Mouse (Mus musculus): Measurements from ENCODE around the gene Syne2. TPM values are rescaled to one million over a fixed set of nuclear protein-coding genes. Genes with fewer than 3 reads are reported as not detected.

Syne2 gene
- polyA plus RNA-seq, 1 experiment: 82.0 TPM

- Histone ChIP-seq H3K4me3 (replicated peaks; ENCODE audit: extremely low read depth, low read depth, low read length) (no peak overlapping the region), H3K4me1 (ENCODE audit: control insufficient read depth, insufficient read depth, low read length) (no peaks in the 10 kb centered on the region)
- TF ChIP-seq CTCF (IDR thresholded peaks at IDR 0.05; ENCODE audit: insufficient read depth, low read length) (no peak), POLR2A (IDR thresholded peaks at IDR 0.05; ENCODE audit: borderline replicate concordance, extremely low read depth, low read depth, low read length) (no peak)
- peak; percentile 56 for DNase-seq
- WGBS: 69% methylated on average over 6 of the region's 6 CpGs
Observed at GRCm38 (mm10) chr12:76046561-76046960, 228.6 kb downstream of the Syne2 start.

DNA sequence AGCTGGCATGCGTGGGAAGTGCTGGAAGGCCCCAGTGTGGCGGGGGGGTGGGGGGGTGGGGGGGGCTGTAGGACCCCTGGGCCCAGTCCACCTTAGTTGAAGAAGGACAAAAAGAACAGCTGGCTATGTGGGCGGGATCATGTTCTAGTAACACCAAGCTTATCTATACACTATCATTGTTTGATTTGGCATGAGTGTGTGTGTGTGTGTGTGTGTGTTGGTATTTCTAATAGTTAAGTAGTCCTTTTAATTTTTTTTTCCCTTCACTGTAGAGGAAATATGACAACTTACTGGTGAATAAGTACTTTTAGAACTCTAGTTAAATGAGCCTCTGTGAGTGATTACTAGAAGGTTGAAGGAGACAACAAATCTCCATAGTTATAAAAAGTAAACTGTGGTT lies 230.0 kb downstream of the Syne2 start:
- no peak overlapping the region for H3K4me3 ChIP-seq (replicated peaks; ENCODE audit: extremely low read depth, low read depth, low read length)
- WGBS: 71% methylated on average over 3 of the region's 3 CpGs
- no peak for TF ChIP-seq POLR2A (IDR thresholded peaks at IDR 0.05; ENCODE audit: borderline replicate concordance, extremely low read depth, low read depth, low read length)

GRCm38 (mm10) chr12:76048672-76049071 lies 230.7 kb downstream of the Syne2 start:
- no peak for DNase-seq
- H3K4me1 ChIP-seq (ENCODE audit: control insufficient read depth, insufficient read depth, low read length): no peaks in the 10 kb centered on the region
- H3K4me3 ChIP-seq (replicated peaks; ENCODE audit: extremely low read depth, low read depth, low read length): no peak overlapping the region
- WGBS: 87% methylated on average over 8 of the region's 8 CpGs
- no peak for TF ChIP-seq POLR2A (IDR thresholded peaks at IDR 0.05; ENCODE audit: borderline replicate concordance, extremely low read depth, low read depth, low read length)
- TF ChIP-seq CTCF (IDR thresholded peaks at IDR 0.05; ENCODE audit: insufficient read depth, low read length): no peak

More for the DNA sequence above, 230.0 kb downstream of the Syne2 start:
- DNase-seq: no peak
- no peaks in the 10 kb centered on the region for H3K4me1 ChIP-seq (ENCODE audit: control insufficient read depth, insufficient read depth, low read length)

DNA sequence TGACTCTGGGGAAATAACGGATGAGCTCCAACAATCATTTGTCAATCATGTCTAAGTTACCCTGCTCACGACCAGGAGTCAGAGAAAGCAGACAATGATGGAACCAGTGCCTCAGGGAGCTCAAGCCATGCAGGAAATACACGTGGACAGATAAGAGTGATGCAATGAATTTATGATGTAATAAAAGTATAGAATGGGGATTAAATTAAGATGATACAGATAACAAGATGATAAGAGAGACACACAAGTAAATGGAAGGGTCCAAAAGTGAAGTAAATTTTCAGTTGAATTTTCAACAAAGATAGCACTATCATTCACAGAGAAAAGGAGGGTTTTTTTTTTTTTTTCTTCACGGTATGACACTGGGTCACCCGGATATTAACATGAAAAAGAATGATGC lies 231.4 kb downstream of the Syne2 start:
- WGBS: 62% methylated on average over 5 of the region's 5 CpGs
- DNase-seq: no peak
- TF ChIP-seq CTCF (IDR thresholded peaks at IDR 0.05; ENCODE audit: insufficient read depth, low read length) (no peak), POLR2A (IDR thresholded peaks at IDR 0.05; ENCODE audit: borderline replicate concordance, extremely low read depth, low read depth, low read length) (no peak)
- Histone ChIP-seq H3K4me1 (ENCODE audit: control insufficient read depth, insufficient read depth, low read length) (no peaks in the 10 kb centered on the region), H3K4me3 (replicated peaks; ENCODE audit: extremely low read depth, low read depth, low read length) (no peak overlapping the region)

DNA sequence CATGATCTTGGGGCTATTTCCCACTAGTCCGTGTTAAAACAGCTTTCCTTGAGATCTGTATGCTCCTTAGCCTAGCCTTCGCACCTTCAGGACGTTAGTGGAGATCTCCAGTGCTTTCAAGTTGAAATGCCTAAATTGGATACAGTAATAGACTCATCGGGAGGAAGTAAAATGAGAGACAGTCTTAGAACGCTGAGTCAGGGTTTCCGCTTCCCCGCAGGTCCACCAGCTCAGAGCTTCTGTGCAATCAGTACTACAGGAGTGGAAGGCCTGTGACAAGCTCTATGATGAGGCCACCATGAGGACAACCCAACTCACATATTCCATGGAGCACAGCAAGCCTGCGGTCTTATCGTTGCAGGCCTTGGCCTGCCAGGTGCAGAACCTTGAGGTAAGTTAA lies 233.9 kb downstream of the Syne2 start:
- no peak overlapping the region for H3K4me3 ChIP-seq (replicated peaks; ENCODE audit: extremely low read depth, low read depth, low read length)
- whole genome bisulfite sequencing: 90% methylated on average over 9 of the region's 9 CpGs
- no peak for DNase-seq
- TF ChIP-seq POLR2A (IDR thresholded peaks at IDR 0.05; ENCODE audit: borderline replicate concordance, extremely low read depth, low read depth, low read length) (no peak), CTCF (IDR thresholded peaks at IDR 0.05; ENCODE audit: insufficient read depth, low read length) (no peak)
- no peaks in the 10 kb centered on the region for H3K4me1 ChIP-seq (ENCODE audit: control insufficient read depth, insufficient read depth, low read length)

DNA sequence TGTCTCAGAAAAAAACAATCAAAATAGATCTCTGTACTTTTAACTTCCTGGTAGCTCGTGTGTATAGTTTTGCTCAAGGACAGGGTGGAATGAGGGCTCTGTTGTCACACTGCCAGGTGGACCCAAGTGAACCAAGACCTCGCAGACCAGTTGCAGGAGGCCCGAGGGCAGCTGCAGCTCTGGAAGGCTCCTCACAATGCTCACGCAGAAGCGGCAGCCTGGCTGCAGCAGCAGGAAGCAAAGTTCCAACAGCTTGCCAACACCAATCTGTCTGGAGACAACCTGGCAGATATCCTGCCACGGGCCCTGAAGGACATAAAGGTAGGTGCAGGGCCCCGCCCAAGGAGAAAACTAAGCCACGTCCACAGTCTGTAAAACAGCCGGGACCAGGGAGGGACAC lies 236.7 kb downstream of the Syne2 start:
- Histone ChIP-seq H3K4me1 (ENCODE audit: control insufficient read depth, insufficient read depth, low read length) (no peaks in the 10 kb centered on the region), H3K4me3 (replicated peaks; ENCODE audit: extremely low read depth, low read depth, low read length) (no peak overlapping the region)
- WGBS: 64% methylated on average over 9 of the region's 9 CpGs
- DNase-seq: no peak
- no peak for TF ChIP-seq POLR2A (IDR thresholded peaks at IDR 0.05; ENCODE audit: borderline replicate concordance, extremely low read depth, low read depth, low read length)
- no peak for TF ChIP-seq CTCF (IDR thresholded peaks at IDR 0.05; ENCODE audit: insufficient read depth, low read length)

DNA sequence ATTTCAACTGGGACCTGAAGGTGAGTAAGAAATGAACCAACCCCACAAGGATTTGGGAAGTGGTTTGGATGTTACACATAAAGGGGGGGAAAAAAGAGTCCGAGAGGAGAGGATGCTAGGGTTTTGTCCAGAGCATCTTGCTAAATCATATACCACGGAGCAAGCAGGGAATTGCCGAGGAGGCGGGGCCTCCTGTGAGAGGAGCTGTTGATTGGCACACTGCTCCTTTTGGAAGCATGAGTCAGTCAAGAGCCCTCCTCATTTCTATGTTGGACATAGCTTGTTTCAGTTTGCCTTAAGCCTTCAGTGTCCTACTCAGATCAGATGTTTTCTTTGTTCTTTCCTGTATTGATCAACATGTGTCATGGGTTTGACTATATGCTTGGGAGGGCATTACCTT lies 245.1 kb downstream of the Syne2 start:
- no peak for TF ChIP-seq POLR2A (IDR thresholded peaks at IDR 0.05; ENCODE audit: borderline replicate concordance, extremely low read depth, low read depth, low read length)
- TF ChIP-seq CTCF (IDR thresholded peaks at IDR 0.05; ENCODE audit: insufficient read depth, low read length): no peak
- WGBS: 80% methylated on average over 4 of the region's 4 CpGs
- Histone ChIP-seq H3K4me1 (ENCODE audit: control insufficient read depth, insufficient read depth, low read length) (no peaks in the 10 kb centered on the region), H3K4me3 (replicated peaks; ENCODE audit: extremely low read depth, low read depth, low read length) (no peak overlapping the region)
- no peak for DNase-seq

DNA sequence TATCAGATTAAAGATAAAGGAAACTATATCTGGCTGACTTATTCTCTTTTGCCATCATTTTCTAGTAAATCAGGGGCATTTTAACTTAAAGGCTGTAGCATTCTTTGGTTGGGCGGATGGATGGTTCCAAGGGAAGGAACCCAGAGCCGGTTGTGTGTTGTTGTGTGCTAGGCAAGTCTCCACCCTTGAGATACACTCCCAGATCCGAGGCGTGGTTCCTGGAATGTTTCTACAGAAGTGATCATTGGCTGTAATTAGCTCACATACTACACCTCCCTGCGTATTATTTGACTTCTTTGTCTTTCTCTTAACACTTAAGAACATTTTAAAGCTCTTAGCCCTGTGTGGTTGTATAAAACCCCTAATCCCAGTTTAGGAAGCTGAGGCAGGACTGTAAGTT lies 252.5 kb downstream of the Syne2 start:
- 79% methylated on average over 5 of the region's 5 CpGs for WGBS
- no peak for DNase-seq
- Histone ChIP-seq H3K4me1 (ENCODE audit: control insufficient read depth, insufficient read depth, low read length) (no peaks in the 10 kb centered on the region), H3K4me3 (replicated peaks; ENCODE audit: extremely low read depth, low read depth, low read length) (no peak overlapping the region)
- no peak for TF ChIP-seq CTCF (IDR thresholded peaks at IDR 0.05; ENCODE audit: insufficient read depth, low read length)
- no peak for TF ChIP-seq POLR2A (IDR thresholded peaks at IDR 0.05; ENCODE audit: borderline replicate concordance, extremely low read depth, low read depth, low read length)

DNA sequence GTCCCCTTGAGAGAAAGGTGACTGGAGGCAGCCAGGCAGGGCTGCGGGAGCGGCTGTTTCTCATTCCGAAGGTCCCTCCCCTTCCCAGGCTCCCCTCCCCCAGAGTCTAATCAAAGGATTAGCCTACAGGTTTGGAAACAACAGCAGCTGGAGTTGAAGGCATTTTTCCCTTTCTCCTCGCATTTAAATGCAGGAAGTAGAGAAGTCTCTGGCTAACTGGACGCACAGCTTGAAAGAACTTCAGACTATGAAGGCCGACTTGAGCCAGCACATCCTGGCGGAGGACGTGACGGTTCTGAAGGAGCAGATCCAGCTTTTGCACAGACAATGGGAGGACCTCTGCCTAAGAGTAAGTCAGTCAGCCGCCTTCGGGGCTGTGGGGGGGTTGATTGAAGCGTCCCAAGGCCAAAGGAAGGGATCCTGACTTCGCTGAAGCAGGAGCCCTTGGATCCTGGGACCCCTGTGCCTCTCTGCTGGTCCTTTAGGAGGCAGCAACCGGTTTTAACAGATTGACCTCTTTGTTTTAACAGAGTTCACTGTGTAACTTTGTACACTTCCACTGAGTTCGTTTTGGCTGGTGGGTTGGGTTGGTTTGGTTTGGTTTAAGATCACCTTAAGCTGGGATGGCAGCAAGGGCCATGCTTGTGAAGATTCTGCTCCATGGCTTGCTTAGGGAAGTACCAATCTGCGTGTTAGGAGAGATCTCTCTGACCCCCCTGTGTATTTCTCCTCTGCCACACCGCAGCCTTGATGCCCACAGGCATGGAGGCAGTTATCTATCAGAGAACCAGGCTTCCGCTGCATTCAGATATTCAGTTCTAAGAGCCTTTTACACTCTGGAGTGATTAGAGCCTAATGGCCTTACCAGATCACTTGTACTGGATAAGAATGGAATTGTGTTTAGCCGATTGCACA lies 254.3 kb downstream of the Syne2 start:
- Histone ChIP-seq H3K4me1 (ENCODE audit: control insufficient read depth, insufficient read depth, low read length) (no peaks in the 10 kb centered on the region), H3K4me3 (replicated peaks; ENCODE audit: extremely low read depth, low read depth, low read length) (peak overlapping the region; percentile 21)
- no peak for TF ChIP-seq POLR2A (IDR thresholded peaks at IDR 0.05; ENCODE audit: borderline replicate concordance, extremely low read depth, low read depth, low read length)
- TF ChIP-seq CTCF (IDR thresholded peaks at IDR 0.05; ENCODE audit: insufficient read depth, low read length): no peak
- 55% methylated on average over 19 of the region's 19 CpGs for WGBS
- DNase-seq: no peak
